Mouse (Mus musculus) erythroid progenitor cell, adult 5-6 weeks (primary cell): ENCODE data around the gene Lef1. TPM values are rescaled to one million over a fixed set of nuclear protein-coding genes. Genes with fewer than 3 reads are reported as not detected.

Source experiments
- ATAC-seq: replicated peaks from 2 replicates; pipeline ENCODE4 v1.8.0; 2016; ENCODE audit warnings: moderate number of reproducible peaks, mild to moderate bottlenecking, moderate TSS enrichment, inconsistent platforms; ENCODE audit not compliant: poor library complexity, low FRiP score, severe bottlenecking
- total RNA-seq, 2 experiments: library from RNA; stranded (forward) in 1 of 2; stranded (reverse) in 1 of 2; fragments of 150-400 nt in 1 of 2; fragments of 186-747, 209-891 nt in 1 of 2; gene quantifications; 2 replicates each; pipeline versions ENCODE4 v1.2.3 to v1.2.4; 2015 to 2017; ENCODE audit warnings: low replicate concordance in 2 of 2

The Lef1 gene
- total RNA-seq, 2 experiments from 2014 or later, result 9.2 to 14.1 TPM

DNA sequence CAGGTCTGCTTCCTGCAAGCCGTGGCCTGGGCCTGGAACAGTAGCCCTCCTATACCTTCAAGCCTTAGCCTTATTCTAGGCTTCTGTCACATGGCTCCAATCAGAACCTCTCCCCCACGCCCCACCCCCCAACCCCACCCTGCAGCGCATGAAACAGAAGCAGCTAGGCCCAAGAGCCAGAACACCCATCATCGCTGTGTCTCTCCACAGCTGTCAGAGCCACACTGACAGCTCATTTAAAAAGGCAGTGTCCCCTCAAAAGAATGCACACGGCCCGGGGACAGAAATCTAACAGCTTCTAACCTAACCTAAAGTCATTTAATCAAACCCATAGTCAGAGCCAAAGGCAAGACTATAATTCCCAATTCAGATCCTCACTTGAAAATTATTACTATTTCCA is 126.8 kb downstream of the Lef1 start:
- ATAC-seq, result no peak

- ATAC-seq, result 0 out of 2 replicates have a peak, but pooled peaks have one; percentile 30
Measured at GRCm38 (mm10) chr3:131237785-131238633, 127.7 kb downstream of the Lef1 start.

DNA sequence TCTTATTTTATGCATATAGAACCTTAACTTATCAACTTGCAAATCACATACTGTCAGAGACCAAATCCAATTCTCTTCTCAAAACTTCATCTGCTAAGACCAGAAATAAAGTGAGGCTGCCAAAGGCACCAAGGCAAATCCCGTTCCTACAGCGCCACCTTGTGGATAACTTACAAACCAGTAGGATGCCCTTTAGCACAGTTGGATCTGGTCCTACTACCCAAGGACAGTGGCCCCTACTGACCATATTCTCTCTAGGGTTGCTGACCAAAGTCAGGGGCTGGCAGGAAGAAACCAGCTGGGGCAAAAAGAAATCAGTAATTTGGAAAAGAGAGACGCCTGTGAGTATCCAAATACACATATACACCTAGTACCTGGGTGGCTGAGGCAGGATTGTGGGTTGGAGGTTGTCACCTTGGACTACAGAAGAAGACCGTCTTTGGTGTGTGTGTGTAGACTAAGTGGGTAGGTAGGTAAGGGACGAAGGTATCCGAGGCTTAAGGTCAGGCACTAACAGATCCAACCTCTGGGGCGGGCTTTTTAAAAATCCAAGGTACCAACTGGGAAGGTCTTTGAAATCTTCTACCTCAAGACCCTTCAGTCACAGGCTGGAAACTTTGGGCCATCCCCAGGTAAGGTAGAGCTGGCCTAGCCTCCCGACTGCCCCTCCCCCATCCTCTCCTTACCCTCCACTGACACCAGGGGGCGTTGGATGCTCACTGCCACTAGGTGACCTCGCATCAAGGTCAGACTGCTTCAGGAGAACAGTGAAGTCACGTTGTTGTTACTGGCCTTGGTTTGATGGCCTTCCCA is 135.7 kb downstream of the Lef1 start:
- ATAC-seq, result no peak

DNA sequence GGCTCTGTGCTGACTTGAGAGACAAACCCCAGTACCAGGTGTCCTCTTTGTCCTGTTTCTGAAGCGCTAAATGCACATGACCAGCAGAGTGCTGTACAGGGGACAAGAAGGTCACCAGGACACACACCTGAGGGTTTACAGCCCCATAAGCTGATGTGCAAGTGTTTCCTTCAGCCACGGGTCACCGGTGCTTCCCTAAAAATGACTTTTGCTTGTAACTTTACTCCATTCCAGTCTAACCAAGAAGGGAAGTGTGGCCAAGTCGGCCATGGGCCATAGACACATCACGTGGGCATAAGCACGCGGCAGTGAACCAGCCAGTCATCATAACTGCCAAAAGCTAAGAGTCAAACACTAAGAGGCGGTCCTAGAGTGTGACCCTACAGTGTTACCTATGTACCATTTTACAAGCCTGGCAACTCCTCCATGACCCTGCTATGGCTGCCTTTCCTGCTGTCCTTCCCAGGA is 136.3 kb downstream of the Lef1 start:
- ATAC-seq, result no peak

DNA sequence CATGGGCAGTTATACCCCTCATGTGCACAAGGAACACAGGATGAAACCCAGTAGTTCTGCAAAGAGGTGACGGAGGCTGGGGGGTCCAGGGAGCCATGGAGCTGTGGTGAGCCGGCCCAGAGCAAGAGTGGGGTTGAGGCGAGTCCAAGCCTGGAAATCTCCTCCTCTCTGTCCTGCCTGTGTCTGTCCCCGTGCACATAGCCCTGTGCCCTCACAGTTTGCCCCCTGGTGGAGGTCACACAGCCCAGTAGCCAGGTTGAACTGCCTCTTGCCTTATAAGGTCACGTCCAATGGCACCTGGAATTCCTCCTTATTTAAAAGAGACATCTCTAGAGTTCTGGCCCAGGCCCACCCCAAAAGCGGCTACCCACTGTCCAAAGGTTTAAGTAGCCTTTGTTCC is 137.2 kb downstream of the Lef1 start:
- no peak for ATAC-seq

DNA sequence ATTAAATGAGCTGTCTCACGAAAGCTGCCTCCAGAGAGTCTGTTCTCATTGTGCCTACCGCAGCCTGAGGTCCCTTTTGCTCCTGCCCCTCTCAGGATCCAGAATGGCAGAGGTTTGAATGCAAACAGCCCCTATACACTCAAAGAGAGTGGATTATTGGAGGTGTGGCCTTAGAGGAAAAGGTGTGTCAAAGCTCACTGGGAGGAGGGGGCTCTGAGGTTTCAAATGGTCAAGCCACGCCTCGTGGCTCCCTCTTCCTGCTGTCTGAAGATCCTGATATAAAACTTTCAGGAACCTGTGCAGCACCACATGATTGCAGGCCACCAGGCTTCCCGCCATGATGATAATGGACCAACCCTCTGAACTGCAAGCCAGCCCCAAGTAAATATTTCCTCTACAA is 137.6 kb downstream of the Lef1 start:
- no peak for ATAC-seq

- ATAC-seq, result no peak
Measured at GRCm38 (mm10) chr3:131248444-131248843, 138.2 kb downstream of the Lef1 start.

DNA sequence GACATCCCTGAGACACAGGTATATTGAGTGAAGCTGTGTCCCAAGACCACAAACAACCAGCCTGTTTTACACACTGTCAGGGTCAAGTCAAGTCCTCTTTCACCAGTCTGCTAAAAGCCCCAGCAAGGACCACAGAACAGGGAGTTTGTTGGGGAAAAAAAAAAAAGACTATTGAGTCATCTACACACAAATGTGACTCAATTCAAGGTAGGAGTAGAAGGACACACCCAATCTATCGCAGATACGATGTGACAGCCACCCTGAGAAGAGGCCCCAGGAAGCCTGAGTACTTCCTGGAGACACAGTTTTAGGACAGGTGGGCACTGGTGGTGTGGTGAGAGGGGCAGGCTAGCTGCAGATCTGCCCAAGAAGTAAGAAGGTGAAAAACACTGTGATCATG is 140.0 kb downstream of the Lef1 start:
- ATAC-seq, result no peak

DNA sequence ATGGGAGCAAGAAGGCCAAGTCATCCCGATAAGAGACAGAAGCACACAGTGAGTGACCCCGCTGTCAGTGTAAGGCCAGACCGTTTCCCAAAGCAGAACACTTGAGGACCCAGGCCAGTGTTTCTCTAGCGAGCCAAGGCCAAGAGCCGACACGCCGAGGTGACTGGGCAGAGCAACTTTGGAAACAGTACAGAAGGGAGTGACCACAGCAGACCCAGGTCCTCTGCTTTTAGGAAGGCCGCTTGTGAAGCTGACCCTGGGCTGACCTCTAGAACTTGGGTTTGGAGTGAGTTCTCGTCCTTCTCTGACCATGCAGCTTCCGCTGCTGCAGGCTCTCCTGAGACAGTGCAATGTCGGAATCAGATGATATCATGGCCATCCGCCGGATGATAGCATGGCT is 140.7 kb downstream of the Lef1 start:
- ATAC-seq, result no peak

GRCm38 (mm10) chr3:131251601-131252000 is 141.3 kb downstream of the Lef1 start:
- no peak for ATAC-seq

DNA sequence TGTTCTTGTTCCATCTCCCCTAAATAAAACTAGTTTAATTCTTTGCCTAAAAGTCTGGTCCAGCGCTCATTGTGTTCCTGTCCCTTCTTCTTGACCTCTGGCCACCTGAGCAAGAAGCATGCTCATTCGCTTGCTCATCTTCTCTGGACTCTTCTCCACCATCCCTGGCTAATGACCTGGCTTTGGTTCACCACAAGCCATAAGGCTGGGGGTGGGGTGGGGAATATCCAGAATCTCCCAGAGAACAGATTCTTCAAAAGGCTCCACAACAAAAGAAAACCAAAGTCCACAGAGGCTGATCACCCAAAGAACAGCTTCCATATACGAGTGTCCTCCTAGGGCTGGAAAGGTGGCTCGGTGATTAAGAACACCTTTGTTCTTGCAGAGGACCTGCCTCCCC is 144.7 kb downstream of the Lef1 start:
- ATAC-seq, result no peak

DNA sequence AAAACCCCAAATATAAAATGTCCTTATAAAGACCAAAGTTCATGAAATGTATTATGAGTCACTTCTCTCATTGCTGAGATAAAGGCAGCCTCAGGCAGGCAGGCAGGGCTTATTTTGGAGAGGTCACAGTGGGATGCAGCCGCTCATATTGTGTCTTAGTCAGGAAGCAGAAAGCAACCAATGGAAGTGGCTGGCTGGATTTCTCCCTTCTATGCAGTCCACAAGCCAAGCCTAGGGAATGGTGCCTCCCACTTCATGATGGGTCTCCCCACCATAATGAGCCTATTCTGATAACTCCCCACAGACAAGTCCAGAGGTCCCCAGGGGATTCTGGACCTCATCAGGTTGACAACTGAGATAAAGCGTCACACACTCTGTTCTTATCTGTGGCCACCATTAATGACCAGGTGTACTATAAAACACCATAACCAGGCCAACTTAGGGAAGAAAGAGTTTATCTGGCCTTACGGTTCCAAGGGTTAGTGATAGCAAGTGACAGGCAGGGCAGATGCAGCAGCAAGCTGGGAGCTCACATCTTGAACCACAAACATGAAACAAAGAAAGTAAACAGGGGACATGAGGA is 145.2 kb downstream of the Lef1 start:
- ATAC-seq, result no peak

DNA sequence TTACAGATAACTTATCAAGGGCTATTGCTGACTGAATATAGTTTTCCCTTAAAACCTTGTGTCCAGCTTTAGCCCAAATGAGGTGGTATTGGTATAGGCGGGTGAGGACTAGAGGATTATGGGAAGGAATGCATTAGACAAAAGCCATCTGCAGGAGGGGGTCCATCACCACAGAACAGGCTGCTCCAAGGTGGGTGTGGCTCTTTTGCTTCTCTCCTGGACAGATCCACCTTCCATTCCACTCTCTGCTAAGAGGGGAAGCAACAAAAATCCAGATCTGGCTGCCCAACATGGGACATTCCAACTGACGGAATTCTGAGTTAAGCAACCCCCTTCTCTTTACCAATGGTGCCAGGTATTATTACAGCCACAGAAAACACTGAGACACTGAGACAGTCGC is 148.7 kb downstream of the Lef1 start:
- ATAC-seq, result no peak

DNA sequence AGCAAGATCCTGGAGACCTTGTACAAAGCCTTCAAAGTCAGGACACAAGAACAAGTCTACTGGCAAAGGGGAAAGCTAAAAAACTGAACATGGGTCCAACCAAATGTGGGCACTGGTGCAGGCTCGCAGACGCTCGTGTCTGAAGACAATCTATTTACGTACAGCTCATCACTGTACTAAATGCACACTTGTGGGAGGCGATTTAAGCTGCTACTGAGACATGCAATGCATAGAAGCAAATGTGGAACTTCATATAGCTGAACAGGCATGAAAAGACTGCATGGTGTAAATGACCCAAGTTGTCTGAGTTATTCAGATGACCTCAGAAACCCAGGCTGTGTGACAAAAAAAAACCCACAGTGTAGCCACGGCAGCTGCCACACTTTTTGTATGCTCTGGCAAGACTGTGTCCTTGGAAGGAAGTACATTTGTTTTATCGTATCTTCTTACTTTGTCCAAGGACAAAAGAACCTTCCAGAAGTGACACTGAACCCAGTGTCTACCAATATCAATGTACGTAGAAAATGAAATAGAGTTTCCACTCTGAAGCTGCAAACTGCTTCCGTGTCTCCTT is 149.2 kb downstream of the Lef1 start:
- no peak for ATAC-seq

DNA sequence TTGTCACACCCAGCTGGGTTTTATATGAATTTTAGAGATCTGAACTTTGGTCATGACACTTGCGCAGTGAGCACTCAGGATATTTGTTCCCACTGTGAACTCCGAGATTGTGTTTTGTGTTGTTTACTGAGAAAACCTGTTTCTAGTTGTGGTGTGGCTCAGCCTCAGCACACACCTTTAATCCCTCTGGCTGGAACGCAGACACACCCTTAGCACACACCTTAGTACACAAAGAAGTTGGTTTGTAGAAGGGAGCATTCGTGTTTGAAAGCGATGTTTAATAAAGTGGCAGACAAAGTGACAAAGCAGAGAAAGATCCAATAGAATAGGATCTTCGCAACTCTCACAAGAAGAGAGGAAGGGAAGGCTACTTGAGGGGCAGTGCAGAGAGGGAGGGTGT is 150.1 kb downstream of the Lef1 start:
- no peak for ATAC-seq

GRCm38 (mm10) chr3:131263766-131264486 is 153.7 kb downstream of the Lef1 start:
- no peak for ATAC-seq

DNA sequence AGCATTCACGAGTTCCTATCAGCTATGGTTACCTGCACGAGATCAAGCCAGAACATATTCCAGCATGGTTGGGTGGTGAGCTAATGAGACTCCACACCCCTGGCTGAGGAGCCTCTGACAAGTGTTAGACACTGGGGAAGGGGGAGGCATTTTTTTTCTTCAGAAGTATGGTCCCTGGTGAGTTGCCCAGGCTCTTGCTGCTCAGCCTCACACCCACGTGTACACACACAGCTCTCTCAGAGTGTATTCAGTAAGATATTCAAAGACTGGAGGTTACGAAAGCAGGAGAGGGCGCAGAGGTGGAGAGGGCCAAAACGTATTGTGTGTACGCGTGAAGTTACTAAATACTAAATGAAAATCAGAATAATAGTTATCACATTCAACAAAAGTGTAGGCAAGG is 155.2 kb downstream of the Lef1 start:
- no peak for ATAC-seq

- ATAC-seq, result no peak
Measured at GRCm38 (mm10) chr3:131266366-131267050, 156.2 kb downstream of the Lef1 start.

GRCm38 (mm10) chr3:131270381-131270780 is 160.1 kb downstream of the Lef1 start:
- no peak for ATAC-seq
